Mouse (Mus musculus) right cerebral cortex, postnatal 36 days (tissue): ENCODE measurements around the gene Gm28035.
A peak's percentile ranks its signal among the peaks of the same experiment; 100 is the strongest.

Source experiments
- DNase-seq, 2 experiments: peaks; one replicate each; pipeline ENCODE4 v3.0.0; 2022; ENCODE audit warnings: low spot score in 2 of 2, mixed read lengths in 1 of 2

Gm28035 gene

DNA sequence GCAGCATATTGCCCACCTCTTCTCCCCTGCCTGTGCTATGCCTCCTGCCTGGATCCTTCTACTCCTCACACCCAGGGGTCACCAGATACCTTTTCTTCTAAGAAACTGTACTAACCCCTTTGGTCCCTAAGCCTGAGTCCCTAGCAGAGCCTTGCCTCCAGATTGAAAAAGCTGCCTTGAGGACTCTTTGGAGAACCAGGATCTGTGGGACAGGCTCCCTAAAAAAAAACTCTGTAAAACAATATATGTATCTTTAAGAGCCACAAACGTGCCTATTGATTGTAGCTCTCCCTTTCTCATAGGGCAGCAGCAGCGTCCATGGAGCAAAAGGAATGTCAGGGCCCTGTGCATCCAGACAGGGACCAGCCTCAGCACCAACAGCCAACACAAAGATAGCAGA lies at the start of gene Gm28035:
Gene Gm28035, plus strand, starts transcription at position 301 of the 400 bp plus-strand sequence.
- no peak for DNase-seq

DNA sequence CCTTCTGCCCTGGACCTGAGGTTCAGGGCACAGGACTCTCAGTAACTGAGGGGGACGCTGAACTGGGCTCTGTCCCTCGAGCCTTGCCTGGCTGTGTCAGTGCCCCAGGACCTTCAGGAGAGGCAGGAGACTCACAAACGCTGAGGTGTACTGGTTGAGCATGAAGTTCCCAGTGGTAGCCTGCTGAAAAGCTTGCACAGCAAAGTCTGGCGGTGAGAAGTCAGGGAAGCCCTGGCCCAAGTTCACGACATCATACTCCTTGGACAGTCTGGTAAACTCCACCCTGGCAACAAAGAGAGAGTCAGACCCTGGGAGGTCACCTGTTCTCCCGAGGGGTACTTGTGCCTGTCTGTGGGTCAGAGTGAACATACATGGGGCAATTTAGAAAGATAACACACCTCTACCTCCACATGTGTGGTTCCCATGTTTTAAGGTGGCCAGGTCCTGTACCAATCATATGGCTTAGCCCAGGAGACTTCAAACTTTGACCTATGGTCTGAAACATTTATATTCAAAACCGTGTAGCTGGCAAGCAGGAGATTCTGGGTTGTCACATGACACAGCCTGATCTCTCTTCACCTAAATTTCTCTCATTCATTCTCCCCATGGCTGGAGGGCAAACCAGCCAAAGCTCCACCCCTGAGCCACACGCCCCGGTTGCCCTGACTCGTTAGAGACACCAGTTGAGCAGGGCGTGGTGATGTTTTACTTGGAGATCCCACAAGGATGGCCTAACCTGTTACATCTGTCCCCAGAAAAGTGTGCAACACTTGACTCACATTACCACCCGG lies 48.4 kb upstream of the Gm28035 start:
- DNase-seq: no peak

DNA sequence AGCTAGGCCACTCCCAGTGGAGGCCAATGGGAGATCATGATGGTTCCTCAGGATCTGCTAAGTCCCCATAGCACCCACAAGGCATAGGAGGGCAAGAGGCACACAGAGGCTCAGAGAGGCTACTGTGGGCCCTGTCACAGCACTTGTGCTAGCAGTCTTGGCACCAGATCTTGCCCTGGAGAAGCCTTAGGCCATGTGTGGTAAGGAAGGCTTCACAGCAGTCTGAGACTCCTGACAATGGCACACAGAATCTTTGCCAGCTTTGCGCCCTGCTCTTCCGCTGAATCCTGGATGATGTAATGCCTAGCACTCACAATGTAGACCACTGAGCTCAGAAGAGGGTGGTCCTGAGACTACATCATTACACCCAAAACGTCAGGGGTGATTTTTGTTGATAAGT lies 45.7 kb upstream of the Gm28035 start:
- no peak for DNase-seq

DNA sequence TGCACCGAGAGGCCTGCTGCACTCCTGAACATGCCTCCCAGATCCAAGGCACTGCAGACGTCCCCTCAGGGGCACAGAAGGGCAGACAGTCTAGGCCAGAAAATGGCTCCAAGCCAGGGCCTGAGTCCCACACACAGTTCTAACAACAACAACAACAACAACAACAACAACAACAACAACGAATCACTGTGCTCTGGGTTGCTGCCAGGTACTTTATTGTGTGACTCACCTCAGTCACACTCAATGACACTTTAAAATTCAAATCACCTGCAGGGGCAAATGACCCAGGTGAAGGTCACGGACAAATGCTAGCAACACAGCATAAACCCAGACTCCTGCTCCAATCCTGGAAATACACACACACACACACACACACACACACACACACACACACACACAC lies 42.3 kb upstream of the Gm28035 start:
- DNase-seq: no peak

DNA sequence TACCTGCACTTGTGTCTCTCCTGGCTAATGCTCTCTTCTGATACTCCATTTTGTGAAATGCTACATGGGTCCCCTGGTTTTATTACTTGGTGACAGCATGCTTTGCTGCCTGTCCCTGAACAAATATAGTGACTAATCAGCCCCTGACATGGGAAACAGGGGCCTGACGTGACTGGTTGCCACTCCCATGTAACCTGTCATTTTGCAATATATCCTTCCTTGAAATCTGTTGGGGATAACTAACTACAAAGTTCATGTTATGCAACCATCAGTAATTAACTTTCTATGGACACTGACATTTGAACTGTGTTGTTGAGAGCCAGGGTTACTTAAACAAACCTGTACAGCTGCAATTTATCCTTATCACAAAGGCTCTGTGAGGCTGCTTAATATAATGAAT lies 40.4 kb upstream of the Gm28035 start:
- no peak for DNase-seq

DNA sequence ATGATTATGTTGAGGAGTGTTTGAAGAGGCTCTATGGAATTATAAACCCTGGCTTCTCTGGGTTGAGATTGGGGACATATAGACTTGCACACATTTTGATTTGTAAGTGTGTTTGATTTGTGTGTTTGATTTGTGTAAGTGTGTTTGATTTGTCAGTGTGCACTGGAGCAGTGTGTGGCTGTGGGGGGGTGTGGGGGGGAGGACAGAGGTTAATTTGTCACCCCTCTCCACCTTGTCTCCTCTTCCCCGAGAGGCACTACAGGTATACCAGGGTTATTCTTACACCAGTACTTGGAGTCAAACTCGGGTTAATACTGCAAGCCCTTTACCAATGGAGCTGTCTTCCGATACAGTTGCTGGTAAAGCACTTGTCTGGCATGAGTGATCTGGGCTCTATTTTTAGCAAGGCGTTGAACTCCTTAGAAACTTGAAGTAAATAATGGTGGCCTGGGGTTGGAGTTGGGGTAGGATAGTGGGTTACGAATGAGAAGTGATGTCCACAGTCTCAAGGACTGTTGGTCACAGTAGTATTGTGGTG lies 39.9 kb upstream of the Gm28035 start:
- DNase-seq: no peak

DNA sequence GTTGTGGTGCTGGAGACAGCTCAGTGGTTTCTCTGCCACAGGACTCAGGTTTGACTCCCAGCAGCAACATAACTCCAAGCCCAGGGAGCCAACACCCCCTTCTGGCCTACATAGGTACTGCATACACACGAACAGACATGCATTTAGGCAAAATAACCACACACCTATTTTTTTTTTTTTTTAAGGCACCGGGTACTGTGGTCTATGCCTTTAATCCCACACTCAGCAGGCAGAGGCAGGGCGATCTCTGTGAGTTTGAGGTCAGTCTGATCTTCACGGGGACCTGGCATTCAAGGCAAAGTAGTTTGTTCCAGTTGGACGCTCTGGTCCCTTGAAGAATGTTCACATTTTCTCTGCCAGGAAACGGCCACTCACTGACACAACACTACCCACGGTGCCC lies 36.9 kb upstream of the Gm28035 start:
- no peak for DNase-seq

DNA sequence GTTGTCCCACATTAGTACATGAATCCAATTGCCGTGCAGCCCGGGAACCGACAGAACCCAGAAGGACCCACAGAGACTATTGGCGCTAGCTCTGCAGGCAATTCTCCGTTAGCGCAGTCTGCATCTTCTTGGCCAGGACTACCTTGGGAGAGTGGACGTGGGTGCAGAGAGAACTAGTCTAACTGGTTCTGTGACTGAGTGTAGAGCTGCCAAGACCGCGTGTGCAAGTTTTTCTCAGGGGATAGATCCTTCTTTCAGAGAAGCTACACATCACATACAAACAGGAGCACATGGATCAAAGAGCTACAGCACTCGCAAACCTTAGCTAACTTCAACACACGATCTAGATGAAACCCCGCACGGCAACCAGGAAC lies 35.1 kb upstream of the Gm28035 start:
- DNase-seq: peak; percentile 9 to 30

DNA sequence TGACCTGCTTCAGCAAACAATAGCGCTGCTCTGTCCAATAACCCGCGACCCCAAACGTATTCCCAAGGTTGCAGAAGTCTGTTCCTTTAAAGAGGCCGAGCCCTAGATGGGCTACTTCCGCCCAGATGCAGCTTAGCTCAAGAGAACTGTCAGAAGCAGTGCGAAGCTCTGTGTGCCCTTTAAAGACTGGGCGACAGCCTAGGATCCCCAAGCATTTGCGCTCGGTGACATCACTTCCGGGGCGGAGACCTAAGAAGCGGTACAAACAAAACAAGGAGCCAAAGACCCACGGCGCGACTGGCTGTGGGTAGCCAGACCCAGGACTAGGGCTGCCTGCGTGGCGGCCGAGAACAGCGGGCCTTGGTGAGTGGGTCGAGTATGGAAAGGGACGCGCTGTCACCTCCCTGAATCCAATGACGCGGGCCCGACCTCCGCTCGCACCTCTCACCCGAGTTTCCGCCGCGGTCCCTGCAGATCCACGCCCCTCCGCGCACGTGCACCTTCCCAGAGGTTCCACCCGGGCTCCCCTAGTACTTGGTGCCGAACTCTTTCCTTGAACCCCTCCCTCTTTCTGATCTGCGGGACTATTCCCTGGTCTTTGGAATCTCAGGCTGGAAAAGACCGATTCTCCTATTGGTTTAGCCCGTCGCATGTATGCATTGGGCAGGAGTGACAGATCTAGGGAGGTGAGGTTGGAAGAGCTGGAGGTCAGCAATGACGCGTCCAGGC lies 34.6 kb upstream of the Gm28035 start, which contains the start of gene Kyat1:
Gene Kyat1, minus strand, starts transcription at position 219 of the 729 bp plus-strand sequence.
- DNase-seq: peak; percentile 91 to 92

DNA sequence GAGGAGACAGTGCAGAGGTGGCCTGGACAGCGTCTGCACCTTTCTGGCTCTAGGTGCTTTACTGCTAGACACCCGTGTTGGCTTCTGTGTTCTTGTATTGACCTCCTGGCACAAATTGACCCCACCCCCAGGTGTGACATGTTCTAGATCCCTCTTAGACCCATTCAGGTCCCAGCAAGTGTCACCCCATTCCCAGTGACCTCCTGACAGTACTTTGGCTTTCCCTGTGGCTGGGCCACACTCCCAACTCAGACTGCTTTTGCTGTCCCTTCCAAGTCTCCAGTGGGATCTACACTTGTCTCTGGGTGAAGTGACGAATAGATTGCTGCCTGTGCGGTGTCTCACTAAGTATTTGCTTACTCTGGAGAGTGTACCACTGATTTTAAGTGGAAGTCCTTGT lies 33.0 kb upstream of the Gm28035 start:
- no peak for DNase-seq

DNA sequence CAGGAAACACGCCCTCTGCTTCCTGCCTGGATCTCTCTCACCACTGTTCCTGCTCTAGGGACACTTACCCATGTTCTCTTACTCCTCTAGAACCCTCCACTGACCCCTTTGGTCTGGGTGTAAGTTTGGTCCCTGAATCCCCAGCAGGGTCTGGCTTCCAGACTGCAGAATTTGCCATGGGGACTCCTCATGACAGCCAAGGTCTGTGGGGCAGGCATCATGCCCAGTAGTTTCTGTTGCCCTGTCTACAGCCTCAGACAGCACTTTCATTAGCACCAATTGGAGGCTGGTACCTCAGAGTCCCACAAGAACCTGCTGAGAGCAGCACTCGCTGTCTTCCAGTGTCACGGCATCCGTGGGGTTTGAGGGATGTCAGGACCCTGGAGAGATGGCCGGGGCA lies 32.5 kb upstream of the Gm28035 start:
- DNase-seq: no peak

DNA sequence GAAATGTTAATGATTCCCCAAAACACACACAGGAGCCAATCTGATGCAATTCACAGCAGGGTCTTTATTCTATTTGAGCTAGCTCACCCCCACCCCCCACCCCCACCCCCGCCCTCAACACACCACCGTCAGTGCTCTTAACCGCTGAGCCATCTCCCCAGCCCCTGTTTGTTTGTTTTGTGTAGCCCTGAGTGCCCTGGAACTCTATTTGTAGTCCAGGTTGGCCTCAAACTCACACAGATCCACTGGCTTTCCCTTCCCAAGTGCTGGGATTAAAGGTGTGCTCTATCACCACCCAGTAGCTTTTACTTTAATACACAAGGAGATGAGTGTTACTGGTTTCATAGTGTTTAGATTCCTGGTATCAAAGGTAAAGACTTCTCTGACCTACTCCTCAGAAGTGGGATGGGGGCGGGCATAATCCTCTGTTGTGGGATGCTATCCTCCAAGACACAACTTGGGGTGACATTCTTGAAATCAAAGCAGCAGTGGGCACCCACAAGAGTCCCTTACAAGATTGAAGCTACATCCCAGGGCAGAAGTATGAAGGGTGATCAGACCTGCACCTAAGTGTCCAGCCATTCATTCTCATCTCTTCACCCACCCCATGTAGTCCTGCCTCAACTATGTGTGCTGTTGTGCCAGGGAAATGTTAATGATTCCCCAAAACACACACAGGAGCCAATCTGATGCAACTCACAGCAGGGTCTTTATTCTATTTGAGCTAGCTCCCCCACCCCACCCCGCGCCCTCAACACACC lies 28.8 kb upstream of the Gm28035 start:
- no peak for DNase-seq

DNA sequence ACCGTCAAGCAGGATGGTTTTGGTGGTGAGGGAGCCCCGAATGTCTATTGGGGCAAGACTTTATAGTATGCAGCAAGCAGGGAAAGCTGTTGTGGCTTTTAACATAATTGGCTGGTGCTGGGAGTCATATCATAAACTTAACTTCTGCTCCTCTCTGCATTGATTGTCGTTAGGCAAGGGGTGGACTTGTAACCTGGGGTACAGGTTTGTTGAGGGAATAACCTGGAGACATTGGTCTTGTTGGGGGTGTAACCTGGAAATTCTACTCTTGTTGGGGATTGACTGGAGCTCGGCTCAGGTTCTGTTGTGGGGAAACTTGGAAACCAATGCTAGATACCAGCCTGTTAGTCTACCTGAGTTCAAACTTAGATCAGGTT lies 28.2 kb upstream of the Gm28035 start:
- DNase-seq: no peak

DNA sequence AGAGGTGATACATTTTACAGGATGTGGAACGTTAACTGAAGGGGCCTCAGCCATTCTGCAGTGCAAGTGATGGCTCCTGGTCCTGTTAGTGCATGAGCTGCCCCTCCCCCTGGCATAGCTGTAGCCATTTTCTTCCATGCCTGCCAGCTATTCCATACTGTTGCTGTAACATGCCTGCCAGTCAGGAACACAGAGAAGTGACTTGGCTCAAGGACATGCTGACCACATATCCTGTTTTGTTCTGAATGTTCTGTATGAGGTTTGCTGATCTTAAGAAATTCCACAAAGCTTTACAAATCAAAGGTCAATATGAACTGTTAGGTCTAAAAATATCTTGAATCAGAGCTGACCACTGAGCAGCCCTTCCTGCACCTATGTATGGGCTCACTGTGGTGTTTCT lies 27.4 kb upstream of the Gm28035 start:
- no peak for DNase-seq

DNA sequence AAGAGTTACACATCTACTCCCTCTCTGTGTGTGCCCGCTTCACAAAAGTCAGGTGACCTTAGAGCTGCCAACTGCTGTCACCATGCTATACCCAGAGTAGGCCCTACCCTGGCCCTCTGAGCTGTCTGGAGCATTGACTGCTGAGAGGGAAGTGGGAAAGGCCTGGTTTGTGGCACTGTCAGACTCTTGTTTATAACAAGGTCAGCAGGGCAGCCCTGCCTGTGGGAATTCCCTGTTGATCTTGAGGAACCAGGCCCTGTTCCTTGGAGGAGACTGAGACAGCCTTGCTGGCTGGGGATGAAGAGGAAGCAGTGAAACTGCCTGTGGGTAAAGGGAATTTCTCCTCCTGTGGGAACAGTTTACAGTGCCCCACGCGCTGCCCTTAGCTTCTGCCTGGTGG lies 25.6 kb upstream of the Gm28035 start:
- DNase-seq: no peak

DNA sequence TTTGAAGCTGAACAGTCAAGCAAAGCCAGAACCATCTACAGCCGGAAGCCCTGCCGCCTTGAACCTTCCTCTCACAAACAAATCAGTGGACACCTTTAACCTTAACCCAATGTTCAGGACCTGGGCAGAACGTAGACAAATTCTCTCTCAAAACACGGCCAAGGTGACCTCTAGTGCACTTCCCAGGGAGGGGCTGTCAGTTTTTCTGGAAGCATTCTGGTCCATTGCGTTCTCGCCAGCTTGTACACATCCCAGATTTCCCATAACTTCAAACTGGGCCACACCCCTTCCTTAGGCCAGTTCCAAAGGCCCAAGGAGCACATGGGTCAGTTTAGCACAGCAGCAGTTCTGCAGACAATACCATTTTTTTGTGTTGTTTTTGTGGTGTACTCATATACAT lies 24.9 kb upstream of the Gm28035 start:
- DNase-seq: no peak

DNA sequence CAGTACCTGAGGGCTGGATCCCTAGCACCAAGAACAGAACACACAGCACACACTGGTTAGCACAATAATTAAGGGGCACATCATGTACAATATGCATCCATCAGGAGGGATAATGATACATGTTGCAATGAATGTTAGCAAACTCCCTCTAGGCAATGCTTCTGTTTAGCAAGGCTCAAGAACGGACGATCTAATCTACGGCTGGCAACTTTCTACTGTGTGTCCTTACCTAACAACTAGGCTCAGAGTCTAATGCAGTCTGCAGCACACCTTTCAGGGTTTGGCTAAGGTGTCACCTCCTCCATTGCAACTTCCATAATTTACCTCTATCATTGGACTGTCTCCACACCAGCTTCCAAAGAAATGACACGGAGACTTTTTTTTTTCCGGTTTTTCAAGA lies 24.1 kb upstream of the Gm28035 start:
- DNase-seq: no peak

DNA sequence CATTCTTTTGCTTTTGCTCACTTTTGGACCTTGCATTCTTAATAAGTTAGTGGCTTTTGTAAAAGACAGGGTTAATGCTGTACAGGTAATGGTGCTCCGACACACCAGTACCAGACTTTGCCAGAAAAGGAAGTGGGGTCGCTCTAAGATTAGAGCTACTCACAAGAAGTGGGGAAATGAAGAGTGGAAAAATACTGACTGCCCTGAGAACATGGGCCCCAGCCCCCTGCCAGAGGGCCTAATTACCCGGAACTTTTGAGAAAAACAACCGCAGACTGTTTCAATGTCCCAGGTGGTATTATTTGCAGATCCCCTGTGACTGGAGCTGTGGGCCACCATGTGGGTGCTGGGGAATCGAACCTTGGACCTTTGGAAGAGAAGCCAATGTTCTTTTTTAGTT lies 4.8 kb upstream of the Gm28035 start:
- DNase-seq: no peak

DNA sequence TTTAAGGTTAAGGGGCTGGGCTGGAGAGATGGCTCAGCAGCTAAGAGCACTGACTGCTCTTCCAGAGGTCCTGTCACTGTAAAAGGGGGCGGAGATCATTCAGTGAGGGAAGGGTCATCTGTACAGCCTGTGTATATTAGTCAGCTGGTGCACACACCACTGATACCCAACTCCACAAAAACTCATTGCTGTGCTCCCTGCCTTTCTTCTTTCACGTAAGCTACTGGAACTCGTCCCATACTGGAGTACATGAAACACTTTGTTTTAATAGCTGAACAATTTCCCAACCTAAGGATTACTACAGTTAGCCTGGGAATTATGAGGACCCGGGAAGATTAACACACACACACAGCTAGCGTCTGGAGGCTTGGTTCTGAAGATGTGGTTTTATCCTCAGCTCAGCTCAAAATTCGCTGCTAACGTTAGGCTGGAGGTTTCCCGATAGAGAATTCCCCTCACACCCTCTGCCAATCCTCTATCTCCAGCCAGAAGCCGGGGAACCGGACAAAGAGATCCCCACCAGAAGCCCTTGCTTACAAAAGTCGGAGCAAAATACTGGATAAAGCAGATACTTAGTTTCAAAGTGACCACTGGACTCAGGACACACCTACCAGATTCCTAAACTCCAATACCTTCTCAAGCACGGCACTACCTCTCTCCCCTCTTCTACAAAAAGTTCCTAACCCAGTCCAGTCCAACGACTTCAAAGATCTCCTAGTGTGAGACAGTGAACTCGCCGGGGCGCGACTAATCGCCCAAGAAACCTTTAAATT lies 3.8 kb upstream of the Gm28035 start:
- no peak for DNase-seq

DNA sequence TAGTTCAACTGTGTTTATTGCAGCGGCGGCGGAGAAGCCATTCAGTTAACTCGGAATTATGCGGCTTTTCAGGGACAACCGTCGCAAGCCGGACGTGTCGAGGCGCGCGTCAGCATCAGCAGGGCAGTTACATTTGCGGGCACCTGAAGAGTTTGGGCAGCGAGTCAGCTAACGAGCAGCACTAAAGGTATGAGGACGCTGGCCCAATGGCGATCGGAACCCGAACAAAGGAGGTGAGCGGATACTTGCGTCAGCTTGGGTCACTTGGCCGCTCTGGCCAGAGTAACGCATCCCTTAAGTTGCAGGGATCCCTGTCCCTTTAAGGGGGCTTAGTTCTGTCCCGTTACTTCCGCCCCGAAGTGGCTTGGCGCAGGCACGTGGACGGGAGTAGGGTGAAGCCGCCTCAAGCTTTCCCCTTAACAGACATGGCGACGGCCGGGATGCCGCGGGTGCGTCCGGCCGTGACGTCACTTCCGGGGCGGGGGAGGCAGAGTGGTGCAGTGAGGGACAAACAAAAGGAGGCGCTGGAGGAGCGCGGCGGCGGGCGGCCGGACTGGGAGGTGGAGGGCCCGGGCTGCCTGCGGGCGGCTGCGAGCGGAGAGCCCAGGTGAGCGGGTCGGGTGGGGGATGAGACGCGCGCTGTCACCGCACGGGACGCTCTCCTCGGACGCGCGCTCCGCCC lies 3.0 kb upstream of the Gm28035 start, which contains the start of gene Lrrc8a:
Gene Lrrc8a, plus strand, starts transcription at position 517 of the 682 bp plus-strand sequence.
- peak; percentile 99 for DNase-seq

DNA sequence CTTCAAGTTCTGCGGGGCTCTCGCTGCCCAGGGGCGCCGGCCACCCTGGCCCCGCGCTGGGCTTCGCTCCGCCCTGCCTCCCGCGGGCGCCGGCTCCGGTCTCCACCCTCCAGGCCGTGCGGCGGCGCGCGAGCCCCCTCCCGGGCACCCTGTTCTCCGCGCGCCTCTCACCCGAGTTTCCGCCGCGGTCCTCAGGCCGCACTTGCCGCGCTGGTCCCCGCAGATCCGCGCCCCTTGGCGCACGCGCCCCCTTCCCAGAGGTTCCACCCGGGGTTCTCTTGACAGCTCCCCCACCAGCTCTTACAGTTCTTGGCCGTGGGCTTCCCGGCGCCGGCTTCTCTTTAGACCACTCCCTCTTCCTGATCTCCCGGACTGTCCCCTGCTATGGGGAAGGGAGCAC lies 2.5 kb upstream of the Gm28035 start:
- peak in 1 of 2 experiments; percentile 52 for DNase-seq
